Mouse (Mus musculus) heart, adult 2 months (tissue): ENCODE data around the gene Xrcc1. TPM values are rescaled to one million over a fixed set of nuclear protein-coding genes. Genes with fewer than 3 reads are reported as not detected.
A peak's percentile ranks its signal among the peaks of the same experiment; 100 is the strongest.

Experiments used
- DNase-seq, 2 experiments: peaks; one replicate each; pipeline ENCODE4 v3.0.0; 2021
- H3K27ac ChIP-seq: fragments of 200-600 bp; 2 replicates; pipeline ENCODE4 v1.8.1; 2022
- H3K27me3 ChIP-seq: fragments of 200-500 bp; 2 replicates; pipeline ENCODE4 v1.6.1; 2012; ENCODE audit warnings: mild to moderate bottlenecking, low read length, inconsistent platforms, mixed read lengths; ENCODE audit not compliant: control insufficient read depth, insufficient read depth
- H3K36me3 ChIP-seq: fragments of 200-500 bp; 2 replicates; pipeline ENCODE4 v1.6.1; 2012; ENCODE audit warnings: low read length, inconsistent platforms; ENCODE audit not compliant: control insufficient read depth, insufficient read depth
- H3K4me1 ChIP-seq: fragments of 200-500 bp; 2 replicates; pipeline ENCODE4 v1.6.1; 2011; ENCODE audit warnings: low read length; ENCODE audit not compliant: control insufficient read depth, insufficient read depth
- H3K4me3 ChIP-seq: fragments of 200-600 bp; 2 replicates; pipeline ENCODE4 v1.8.1; 2022
- H3K79me2 ChIP-seq: fragments of 200-500 bp; replicated peaks from 2 replicates; pipeline ENCODE4 v1.6.1; 2012; ENCODE audit warnings: mild to moderate bottlenecking, inconsistent platforms, low read length, moderate library complexity, mixed read lengths; ENCODE audit not compliant: control insufficient read depth, insufficient read depth
- H3K9ac ChIP-seq: fragments of 200-500 bp; 2 replicates; pipeline ENCODE4 v1.6.1; 2012; ENCODE audit warnings: low read depth, mild to moderate bottlenecking, control low read depth, inconsistent platforms, low read length, mixed read lengths
- CTCF ChIP-seq: fragments of 200-600 bp; IDR thresholded peaks from 2 replicates; pipeline ENCODE4 v1.8.1; 2022; ENCODE audit warnings: antibody characterized with exemption, mild to moderate bottlenecking, moderate library complexity
- EP300 ChIP-seq: fragments of 200-500 bp; IDR thresholded peaks from 2 replicates; pipeline ENCODE4 v1.6.1; 2011; ENCODE audit warnings: low read depth, low read length, control low read depth; ENCODE audit not compliant: insufficient read depth
- POLR2A ChIP-seq: fragments of 200-500 bp; IDR thresholded peaks from 2 replicates; pipeline ENCODE4 v1.6.1; 2011; ENCODE audit warnings: mild to moderate bottlenecking, low read depth, low read length, control low read depth; ENCODE audit not compliant: insufficient read depth
- WGBS: fragments of 180-500 bp; shearing (Covaris S2); methylation state at CpG from one replicate; pipeline ENCODE4 v1.1.7; 2018; 5-methylcytosine and 5-hydroxymethylcytosine counted together
- intact Hi-C: fragments of 180-260 bp; cut with DNase I; formaldehyde crosslinking; loops from one replicate; pipeline ENCODE4 v1.15.1; 2025
- polyA plus RNA-seq: library from polyadenylated mRNA; depleted of rRNA; stranded (reverse); fragments of >200 nt; gene quantifications from 2 replicates; pipeline ENCODE4 v1.2.3, GENCODE M21; 2012
- total RNA-seq, 2 experiments: library from RNA; stranded (reverse); gene quantifications; 2 replicates each; pipeline ENCODE4 v1.2.3; 2021

Xrcc1 gene
- total and polyA plus RNA-seq, 3 experiments = 21.8 to 25.6 (median 25.0) TPM

DNA sequence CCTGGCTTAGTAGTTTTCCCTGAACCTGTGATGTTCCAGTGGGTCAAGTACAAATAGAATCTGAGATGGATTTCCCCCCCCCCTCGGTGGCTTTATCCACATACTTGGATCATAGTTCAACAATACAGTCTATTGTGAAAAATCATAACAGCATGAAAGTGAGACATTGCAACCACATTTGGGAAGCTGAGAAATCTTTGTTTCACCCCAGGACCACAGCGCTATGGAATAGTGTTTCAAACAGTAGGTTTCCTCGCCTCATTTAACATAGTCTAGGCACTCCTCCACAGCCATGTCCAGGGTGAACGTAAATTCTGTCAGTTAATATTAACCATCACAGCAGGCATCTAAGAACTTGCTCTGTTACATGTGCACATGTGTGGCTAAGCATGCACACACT, 9.0 kb upstream of the Xrcc1 start:
- Histone ChIP-seq H3K9ac (no peak overlapping the region), H3K27ac (no peak overlapping the region), H3K27me3 (no peaks in the 10 kb centered on the region), H3K79me2 (peaks cover 2% of the 10 kb centered on the region; the same call in 1 of the 2 replicates), H3K36me3 (peaks cover 1% of the 10 kb centered on the region; the same call in 1 of the 2 replicates), H3K4me3 (no peak overlapping the region), H3K4me1 (no peaks in the 10 kb centered on the region)
- no peak for DNase-seq
- 86% methylated on average over 4 of the region's 4 CpGs for WGBS
- intact Hi-C loops = loop anchor here (10.0 kb wide), 1 partner anchor 438 kb away; the partner anchor contains the start of gene Rabac1
- no peak for TF ChIP-seq POLR2A
- no peak for TF ChIP-seq EP300
- TF ChIP-seq CTCF = no peak

DNA sequence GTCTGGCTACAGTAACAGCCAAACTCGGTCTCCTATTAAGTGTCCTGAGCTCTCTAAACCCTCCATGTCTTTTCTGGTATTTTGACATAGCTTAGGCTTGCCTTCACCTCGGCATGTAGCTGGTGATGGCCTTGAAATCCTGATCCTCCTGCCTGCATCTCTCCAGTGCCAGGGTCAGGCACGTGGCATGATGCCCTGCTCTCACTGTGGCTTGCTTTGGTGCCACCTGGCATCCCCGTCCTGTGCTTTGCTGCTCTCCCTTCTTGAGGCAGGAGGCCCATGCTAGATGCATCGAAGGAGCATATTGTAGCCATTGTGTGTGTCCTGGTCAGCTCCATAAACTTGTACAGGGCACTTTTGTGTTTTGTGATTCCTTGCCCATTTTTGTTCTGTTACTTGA, 8.5 kb upstream of the Xrcc1 start:
- intact Hi-C loops = loop anchor here (10.0 kb wide), 1 partner anchor 437 kb away; the partner anchor contains the start of gene Rabac1
- Histone ChIP-seq H3K27ac (no peak overlapping the region), H3K27me3 (no peaks in the 10 kb centered on the region), H3K4me3 (no peak overlapping the region), H3K4me1 (no peaks in the 10 kb centered on the region), H3K9ac (no peak overlapping the region), H3K36me3 (no peaks in the 10 kb centered on the region), H3K79me2 (peaks cover 2% of the 10 kb centered on the region; the same call in 1 of the 2 replicates)
- TF ChIP-seq POLR2A = no peak
- no peak for TF ChIP-seq CTCF
- TF ChIP-seq EP300 = no peak
- DNase-seq = no peak
- WGBS = 73% methylated on average over 5 of the region's 5 CpGs

DNA sequence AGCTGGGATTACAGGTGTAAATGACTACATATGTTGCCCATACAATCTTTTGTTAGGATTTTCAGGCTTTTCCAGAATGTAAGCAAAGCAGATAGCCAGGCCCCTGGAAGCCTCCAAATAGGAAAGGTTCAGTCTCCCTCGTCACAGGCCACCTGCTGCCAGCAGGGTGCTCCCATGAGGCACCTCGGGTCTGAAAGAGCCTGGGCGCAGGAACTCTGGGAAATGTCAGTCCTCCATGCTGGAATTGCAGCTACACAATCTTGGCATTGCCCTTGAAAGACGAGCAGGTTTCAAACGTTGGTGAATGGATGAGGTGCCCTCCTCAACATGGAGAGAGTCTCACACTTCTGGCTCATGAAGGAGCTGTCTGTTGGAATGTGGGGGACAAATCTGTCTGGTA, 7.9 kb upstream of the Xrcc1 start:
- Histone ChIP-seq H3K36me3 (no peaks in the 10 kb centered on the region), H3K27ac (no peak overlapping the region), H3K4me1 (no peaks in the 10 kb centered on the region), H3K27me3 (no peaks in the 10 kb centered on the region), H3K79me2 (peaks cover 2% of the 10 kb centered on the region; the same call in 1 of the 2 replicates), H3K9ac (no peak overlapping the region), H3K4me3 (no peak overlapping the region)
- WGBS = 24% methylated on average over 5 of the region's 5 CpGs
- intact Hi-C loops = loop anchor here (10.0 kb wide), 1 partner anchor 437 kb away; the partner anchor contains the start of gene Rabac1
- TF ChIP-seq EP300 = no peak
- TF ChIP-seq CTCF = peak; percentile 41
- 0 out of 2 replicates have a peak, but pooled peaks have one; percentile 2 for TF ChIP-seq POLR2A
- peak in 1 of 2 experiments; percentile 17 for DNase-seq

DNA sequence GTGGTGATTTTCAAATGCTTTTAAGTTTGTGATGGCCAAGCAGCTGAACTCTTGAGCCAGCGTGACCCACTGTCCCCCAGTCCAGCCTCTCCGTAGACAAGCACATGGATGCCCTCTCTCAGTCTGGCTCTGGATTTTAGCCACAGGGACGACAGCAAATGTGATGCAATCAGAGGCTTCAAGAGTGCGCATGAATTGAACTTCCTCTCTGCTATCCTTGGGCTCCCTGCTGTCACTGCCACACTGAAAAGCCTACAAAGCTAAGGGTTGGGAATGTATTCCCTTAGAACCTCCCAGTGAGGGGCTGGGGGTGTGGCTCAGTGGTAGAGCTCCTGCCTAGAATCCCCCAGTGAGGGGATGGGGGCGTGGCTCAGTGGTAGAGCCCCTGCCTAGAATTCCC, 7.4 kb upstream of the Xrcc1 start:
- DNase-seq = no peak
- H3K27ac ChIP-seq = no peak overlapping the region
- peaks cover 2% of the 10 kb centered on the region; the same call in 1 of the 2 replicates for H3K79me2 ChIP-seq
- WGBS = 70% methylated on average over 5 of the region's 5 CpGs
- no peaks in the 10 kb centered on the region for H3K4me1 ChIP-seq
- no peak overlapping the region for H3K4me3 ChIP-seq
- no peaks in the 10 kb centered on the region for H3K27me3 ChIP-seq
- intact Hi-C loops = loop anchor here (10.0 kb wide), 1 partner anchor 436 kb away; the partner anchor contains the start of gene Rabac1
- H3K9ac ChIP-seq = no peak overlapping the region
- no peaks in the 10 kb centered on the region for H3K36me3 ChIP-seq
- TF ChIP-seq CTCF (no peak), EP300 (no peak), POLR2A (no peak)

DNA sequence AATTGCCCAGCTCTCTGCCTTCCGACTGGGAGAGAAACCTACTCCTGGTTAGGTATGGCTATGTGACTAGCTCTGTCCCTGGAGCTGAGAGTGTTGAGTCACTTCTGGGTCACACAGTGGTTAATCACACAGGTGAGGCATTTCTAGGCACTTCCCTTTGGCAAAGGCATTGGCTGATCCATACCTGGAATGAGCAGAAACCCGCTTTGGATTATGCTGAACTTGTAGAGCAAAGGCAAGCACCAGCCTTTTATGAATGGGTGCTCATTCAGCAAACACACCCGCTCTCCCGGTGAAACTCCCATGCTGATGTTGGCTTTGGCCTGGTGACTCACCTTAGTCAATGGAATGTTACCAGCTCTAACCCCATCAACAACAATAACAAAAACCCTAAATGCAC, 6.4 kb upstream of the Xrcc1 start:
- H3K79me2 ChIP-seq = no peaks in the 10 kb centered on the region
- no peaks in the 10 kb centered on the region for H3K27me3 ChIP-seq
- 89% methylated on average over 4 of the region's 4 CpGs for WGBS
- DNase-seq = no peak
- H3K4me3 ChIP-seq = no peak overlapping the region
- H3K27ac ChIP-seq = no peak overlapping the region
- H3K9ac ChIP-seq = no peak overlapping the region
- intact Hi-C loops = loop anchor here (10.0 kb wide), 1 partner anchor 435 kb away; the partner anchor contains the start of gene Rabac1
- H3K36me3 ChIP-seq = no peaks in the 10 kb centered on the region
- no peak for TF ChIP-seq EP300
- no peak for TF ChIP-seq CTCF
- no peak for TF ChIP-seq POLR2A
- H3K4me1 ChIP-seq = no peaks in the 10 kb centered on the region

DNA sequence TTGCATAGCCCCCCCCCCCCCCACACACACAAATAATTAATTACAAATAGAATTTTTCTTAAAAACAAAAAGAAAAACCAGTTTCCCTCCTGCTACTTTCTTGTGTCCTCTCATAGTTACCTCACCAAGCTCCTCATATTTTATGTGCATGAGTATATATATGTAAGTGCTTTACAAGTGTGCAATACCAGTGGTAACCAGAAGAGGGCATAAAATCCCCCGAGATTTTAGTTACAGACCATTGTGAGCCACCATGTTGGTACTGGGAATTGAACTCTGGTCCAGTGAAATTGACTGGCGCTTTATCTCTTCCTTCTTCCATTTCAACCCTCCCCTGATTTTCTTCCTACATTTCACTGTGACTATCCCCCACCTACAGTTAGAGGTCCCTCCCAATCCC, 1.6 kb upstream of the Xrcc1 start:
- intact Hi-C loops = no loop called here
- 85% methylated on average over 2 of the region's 2 CpGs for WGBS
- no peak overlapping the region for H3K27ac ChIP-seq
- H3K9ac ChIP-seq = no peak overlapping the region
- TF ChIP-seq CTCF (peak; percentile 43), EP300 (no peak), POLR2A (no peak)
- no peaks in the 10 kb centered on the region for H3K4me1 ChIP-seq
- H3K4me3 ChIP-seq = no peak overlapping the region
- 0 out of 2 replicates have a peak, but pooled peaks cover 1% of the 10 kb centered on the region for H3K79me2 ChIP-seq
- no peaks in the 10 kb centered on the region for H3K36me3 ChIP-seq
- no peaks in the 10 kb centered on the region for H3K27me3 ChIP-seq
- DNase-seq = no peak
